Comparison of ENCODE assay signal across 10 mouse cellular contexts in the genomic region with DNA sequence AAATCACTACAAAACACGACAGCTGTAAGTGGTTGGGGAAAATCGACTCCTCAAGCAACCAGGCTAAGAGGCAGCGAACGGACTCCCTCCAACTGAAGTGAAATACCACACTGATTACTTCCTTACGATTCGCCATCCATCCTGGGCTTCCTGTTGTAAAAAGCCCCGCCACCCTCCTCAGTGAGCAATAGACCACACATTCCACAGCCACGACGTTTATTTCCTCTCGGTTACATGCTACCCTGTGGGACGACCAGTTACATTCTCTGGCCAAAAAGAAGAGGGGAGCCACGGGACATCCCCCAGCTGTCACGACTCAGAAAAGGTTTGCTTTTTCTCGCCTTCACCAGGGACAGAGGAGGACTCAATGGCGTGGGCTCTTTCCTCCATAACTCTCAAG. TPM values are rescaled to one million over a fixed set of nuclear protein-coding genes. Genes with fewer than 3 reads are reported as not detected.
DNase-seq lines count a peak whose midpoint lies in the region; ATAC-seq and TF ChIP-seq lines count a peak whose summit lies in the region.
"Had no signal": no experiment of that assay in that cellular context is flagged by ENCODE, and none has a peak within 500 bp of the region (broad histone marks: within the 10 kb centered on the region; RNA-seq: fewer than 3 reads in every experiment).

No protein-coding gene starts in this region.

- H3K4me3 ChIP-seq in liver, postnatal 0 days (ENCODE audit: low read depth, low read length), result no peak overlapping the region
- no peak overlapping the region for H3K4me3 ChIP-seq in embryonic facial prominence, embryonic 11.5 days (ENCODE audit: low read depth, low read length)
- no peak overlapping the region for H3K4me3 ChIP-seq in limb, embryonic 14.5 days (replicated peaks; ENCODE audit: low read length)
- H3K4me3 ChIP-seq: gastrocnemius, adult 2 months had no signal

- TF ChIP-seq EP300 in liver, postnatal 0 days (IDR thresholded peaks at IDR 0.05; ENCODE audit: low read depth), result no peak

- no peaks in the 10 kb centered on the region for H3K27me3 ChIP-seq in liver, postnatal 0 days (ENCODE audit: insufficient read depth, low read length)
- no peaks in the 10 kb centered on the region for H3K27me3 ChIP-seq in embryonic facial prominence, embryonic 11.5 days (ENCODE audit: control insufficient read depth, insufficient read depth, low read length)
- H3K27me3 ChIP-seq in limb, embryonic 14.5 days (ENCODE audit: control insufficient read depth, insufficient read depth, low read length), result no peaks in the 10 kb centered on the region

- no peak for ATAC-seq in liver, postnatal 0 days
- ATAC-seq in embryonic facial prominence, embryonic 11.5 days (replicated peaks; ENCODE audit: insufficient number of reproducible peaks, low FRiP score, low TSS enrichment, low read depth), result no peak
- ATAC-seq in limb, embryonic 14.5 days (ENCODE audit: low FRiP score, low read depth), result peak; percentile 80

- 33% methylated on average over 15 of the region's 15 CpGs for WGBS in liver, postnatal 0 days (ENCODE audit: insufficient replicate concordance)
- WGBS in embryonic facial prominence, embryonic 11.5 days, result 32% methylated on average over 15 of the region's 15 CpGs
- 14% methylated on average over 15 of the region's 15 CpGs for WGBS in limb, embryonic 14.5 days

- no peak for TF ChIP-seq CTCF in liver, postnatal 0 days (IDR thresholded peaks at IDR 0.05; ENCODE audit: low read depth)

- peak overlapping the region; percentile 9; the same call in 1 of the 2 replicates for H3K4me2 ChIP-seq in liver, postnatal 0 days (ENCODE audit: low read depth, low read length)
- no peak overlapping the region for H3K4me2 ChIP-seq in embryonic facial prominence, embryonic 11.5 days (ENCODE audit: low read depth, low read length)
- 0 out of 2 replicates have a peak overlapping the region, but pooled peaks have one; percentile 0 for H3K4me2 ChIP-seq in limb, embryonic 14.5 days (replicated peaks; ENCODE audit: low read depth, low read length, severe bottlenecking)

- peak; percentile 94 for DNase-seq in heart, adult 11 months
- DNase-seq in heart, adult 8-10 months (ENCODE audit: low spot score), result no peak
- no peak for DNase-seq in liver, postnatal 0 days
- no peak for DNase-seq in liver
- DNase-seq in embryonic facial prominence, embryonic 11.5 days (ENCODE audit: low spot score), result peak; percentile 82
- peak; percentile 77 for DNase-seq in limb, embryonic 14.5 days (ENCODE audit: low spot score)
- DNase-seq in left cerebral cortex, adult 11 months (ENCODE audit: low spot score), result no peak
- DNase-seq in urinary bladder, postnatal 10 days (ENCODE audit: low spot score), result no peak
- DNase-seq: gastrocnemius, adult 2 months had no signal

- H3K27ac ChIP-seq in liver, postnatal 0 days (ENCODE audit: low read depth), result no peak overlapping the region
- H3K27ac ChIP-seq in embryonic facial prominence, embryonic 11.5 days (replicated peaks; ENCODE audit: low read depth, low read length), result peak overlapping the region; percentile 72
- H3K27ac ChIP-seq in limb, embryonic 14.5 days (replicated peaks; ENCODE audit: low read depth, low read length), result peak overlapping the region; percentile 85
- H3K27ac ChIP-seq: gastrocnemius, adult 2 months had no signal

- H3K9ac ChIP-seq in liver, postnatal 0 days (replicated peaks), result no peak overlapping the region; the same call in 1 of the 2 replicates
- H3K9ac ChIP-seq in embryonic facial prominence, embryonic 11.5 days (replicated peaks; ENCODE audit: low read length), result no peak overlapping the region
- no peak overlapping the region for H3K9ac ChIP-seq in limb, embryonic 14.5 days (ENCODE audit: low read depth, low read length, severe bottlenecking)

- TF ChIP-seq POLR2A in limb, embryonic 14.5 days (IDR thresholded peaks at IDR 0.05; ENCODE audit: borderline replicate concordance, extremely low read depth, insufficient read depth, insufficient read length), result no peak

- H3K9me3 ChIP-seq in liver, postnatal 0 days (ENCODE audit: low read length), result no peaks in the 10 kb centered on the region
- no peaks in the 10 kb centered on the region for H3K9me3 ChIP-seq in embryonic facial prominence, embryonic 11.5 days (replicated peaks; ENCODE audit: control insufficient read depth, low read length)
- no peaks in the 10 kb centered on the region; the same call in 1 of the 2 replicates for H3K9me3 ChIP-seq in limb, embryonic 14.5 days (ENCODE audit: control insufficient read depth, low read length)

- H3K36me3 ChIP-seq in liver, postnatal 0 days (replicated peaks; ENCODE audit: insufficient read depth, low read length), result no peaks in the 10 kb centered on the region
- no peaks in the 10 kb centered on the region for H3K36me3 ChIP-seq in embryonic facial prominence, embryonic 11.5 days (replicated peaks; ENCODE audit: control insufficient read depth, insufficient read depth, low read depth, low read length)
- H3K36me3 ChIP-seq in limb, embryonic 14.5 days (ENCODE audit: control insufficient read depth, insufficient read depth, low read length), result no peaks in the 10 kb centered on the region

- H3K4me1 ChIP-seq in liver, postnatal 0 days (ENCODE audit: insufficient read depth), result peaks cover 13% of the 10 kb centered on the region
- H3K4me1 ChIP-seq in embryonic facial prominence, embryonic 11.5 days (ENCODE audit: control insufficient read depth, insufficient read depth, low read length), result 0 out of 2 replicates have a peak, but pooled peaks cover 2% of the 10 kb centered on the region
- peaks cover 22% of the 10 kb centered on the region for H3K4me1 ChIP-seq in limb, embryonic 14.5 days (ENCODE audit: control insufficient read depth, insufficient read depth, low read length)

RNA-seq across cellular contexts. Expression of a gene that starts 20.9 kb away (rescaled TPM):
- total RNA-seq in heart, adult 8-10 months (2022), result 10 to 100 TPM in 3 of 4 experiments, 1 to 10 TPM in 1; 8.8 to 12.8 (median 11.6) TPM
- polyA plus RNA-seq in liver, postnatal 0 days (2015; fragmentation: Nextera tagmentation; extraction: Ambion mirVana), result 4.3 and 4.8 TPM in 2 replicates
- 21.4 and 25.3 TPM in 2 replicates for polyA plus RNA-seq in embryonic facial prominence, embryonic 11.5 days (2014; fragmentation: Nextera tagmentation; extraction: Ambion mirVana)
- 13.3 and 14.1 TPM in 2 replicates for polyA plus RNA-seq in limb, embryonic 14.5 days (2012; rRNA removed)
- polyA plus RNA-seq in limb, embryonic 14.5 days (2014; fragmentation: Nextera tagmentation; extraction: Ambion mirVana), result 12.9 and 15.0 TPM in 2 replicates

RNA-seq across cellular contexts. Expression of a gene that starts 44.9 kb away (rescaled TPM):
- 1 to 10 TPM; 3.2 to 7.7 (median 7.3) TPM for total RNA-seq in heart, adult 8-10 months (2022)
- polyA plus RNA-seq in liver, postnatal 0 days (2015; fragmentation: Nextera tagmentation; extraction: Ambion mirVana), result 0.42 TPM in 1 of 2 replicates, not detected in the other
- not detected in 2 replicates for polyA plus RNA-seq in embryonic facial prominence, embryonic 11.5 days (2014; fragmentation: Nextera tagmentation; extraction: Ambion mirVana)
- not detected in 2 replicates for polyA plus RNA-seq in limb, embryonic 14.5 days (2012; rRNA removed)
- not detected in 2 replicates for polyA plus RNA-seq in limb, embryonic 14.5 days (2014; fragmentation: Nextera tagmentation; extraction: Ambion mirVana)
- total RNA-seq: liver, adult 2 months had no signal
- polyA plus RNA-seq: liver, adult 2 months had no signal

Comparison
In these comparisons a context has a peak if more than half of its experiments do, and no peak if none do; other contexts are left out.
1. DNase-seq: peak in heart, adult 11 months (single experiment), embryonic facial prominence, embryonic 11.5 days (single experiment) and limb, embryonic 14.5 days (single experiment); none in heart, adult 8-10 months (single experiment), liver, postnatal 0 days (single experiment), liver (single experiment), left cerebral cortex, adult 11 months (single experiment) and urinary bladder, postnatal 10 days (single experiment).